Mouse (Mus musculus) limb, embryonic 14.5 days (tissue): Measurements from ENCODE around the gene Lrmda. TPM values are rescaled to one million over a fixed set of nuclear protein-coding genes. Genes with fewer than 3 reads are reported as not detected.

ENCODE experiments used
- ATAC-seq: fragments of 200-750 bp; cut with Nextera tagmentation; 2 replicates; pipeline ENCODE4 v1.8.0; 2017; ENCODE audit warnings: low read depth, moderate number of reproducible peaks, moderate TSS enrichment; ENCODE audit not compliant: low FRiP score
- DNase-seq: peaks from one replicate; pipeline ENCODE4 v3.0.0-alpha.2; 2015; ENCODE audit warnings: low spot score
- H3K27ac ChIP-seq: fragments of 300-500 bp; sonication (generic); replicated peaks from 2 replicates; pipeline ENCODE4 v1.5.1; 2014; ENCODE audit warnings: low read depth, mild to moderate bottlenecking, low read length, moderate library complexity, mixed read lengths
- H3K27me3 ChIP-seq: fragments of 300-500 bp; sonication (generic); 2 replicates; pipeline ENCODE4 v1.6.1; 2014; ENCODE audit warnings: low read length, mixed read lengths; ENCODE audit not compliant: control insufficient read depth, insufficient read depth
- H3K36me3 ChIP-seq: fragments of 300-500 bp; sonication (generic); 2 replicates; pipeline ENCODE4 v1.6.1; 2014; ENCODE audit warnings: mild to moderate bottlenecking, low read length, moderate library complexity, mixed read lengths; ENCODE audit not compliant: control insufficient read depth, insufficient read depth
- H3K4me1 ChIP-seq: fragments of 300-500 bp; sonication (generic); 2 replicates; pipeline ENCODE4 v1.6.1; 2014; ENCODE audit warnings: antibody characterized with exemption, low read length, mixed read lengths; ENCODE audit not compliant: control insufficient read depth, insufficient read depth
- H3K4me2 ChIP-seq: fragments of 300-500 bp; sonication (generic); replicated peaks from 2 replicates; pipeline ENCODE4 v1.6.1; 2014; ENCODE audit warnings: low read depth, mild to moderate bottlenecking, low read length, moderate library complexity; ENCODE audit not compliant: severe bottlenecking
- H3K4me3 ChIP-seq: fragments of 300-500 bp; sonication (generic); replicated peaks from 2 replicates; pipeline ENCODE4 v1.5.1; 2014; ENCODE audit warnings: low read length
- H3K9ac ChIP-seq: fragments of 300-500 bp; sonication (generic); 2 replicates; pipeline ENCODE4 v1.6.1; 2014; ENCODE audit warnings: mild to moderate bottlenecking, low read depth, low read length, moderate library complexity; ENCODE audit not compliant: severe bottlenecking
- H3K9me3 ChIP-seq: fragments of 300-500 bp; sonication (generic); 2 replicates; pipeline ENCODE4 v1.6.1; 2016; ENCODE audit warnings: low read length; ENCODE audit not compliant: control insufficient read depth
- POLR2A ChIP-seq: fragments of 200-500 bp; IDR thresholded peaks from 2 replicates; pipeline ENCODE4 v1.8.0; 2012; ENCODE audit warnings: inconsistent platforms, mild to moderate bottlenecking, moderate library complexity, borderline replicate concordance; ENCODE audit not compliant: insufficient read depth, insufficient read length; ENCODE audit errors: extremely low read depth
- WGBS: fragments of 180-500 bp; shearing (Covaris S2); extraction: QIAGEN DNeasy Blood & Tissue Kit; methylation state at CpG from one replicate; pipeline ENCODE4 v1.1.7; 2014; 5-methylcytosine and 5-hydroxymethylcytosine counted together
- polyA plus RNA-seq, 2 experiments: library from polyadenylated mRNA; depleted of rRNA in 1 of 2; stranded (reverse) in 1 of 2; unstranded in 1 of 2; fragments of >200 nt; fragmentation: Nextera tagmentation in 1 of 2; extraction: Ambion mirVana in 1 of 2; gene quantifications; 2 replicates each; pipeline versions ENCODE4 v1.2.1 to v1.2.3; 2012 to 2014

Gene Lrmda
- polyA plus RNA-seq, 2 experiments: 0.08 to 0.72 TPM

DNA sequence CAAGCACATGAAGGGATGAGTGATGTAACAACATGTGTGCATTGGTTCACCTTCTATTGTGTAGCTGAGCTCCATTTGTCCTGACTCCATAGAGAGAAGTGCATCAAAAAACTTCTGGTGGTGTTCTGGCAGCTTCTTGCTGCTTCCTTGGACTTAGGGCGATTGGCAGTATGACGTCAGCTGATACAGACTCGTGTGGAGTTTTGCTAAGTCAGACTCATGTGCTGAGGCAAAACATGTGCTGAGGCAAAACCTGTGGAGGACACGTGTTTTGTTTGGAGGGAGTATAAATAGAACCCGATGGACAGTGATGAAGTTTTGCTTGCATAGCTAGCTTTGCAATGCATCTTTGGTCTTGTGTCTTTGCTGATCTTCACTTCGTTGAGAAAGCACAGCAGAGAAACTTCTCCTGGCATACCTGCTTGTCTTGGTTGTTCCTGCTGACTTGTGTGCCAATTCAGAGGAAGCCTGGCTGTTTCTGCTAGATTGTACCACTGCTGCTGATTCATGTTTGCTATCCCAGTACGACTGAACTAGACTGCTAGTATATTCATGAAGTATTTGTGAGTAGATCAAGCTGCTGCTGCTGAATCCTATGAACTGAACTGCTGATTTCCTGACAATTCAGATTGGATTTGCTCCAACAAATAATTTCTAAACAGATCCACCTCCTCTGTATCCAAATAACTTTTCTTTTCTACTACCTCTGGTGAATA is 208.9 kb downstream of the Lrmda start:
- TF ChIP-seq POLR2A: no peak
- WGBS: 89% methylated on average over 7 of the region's 7 CpGs
- DNase-seq: no peak
- Histone ChIP-seq H3K9ac (no peak overlapping the region), H3K27ac (no peak overlapping the region), H3K4me3 (no peak overlapping the region), H3K9me3 (no peaks in the 10 kb centered on the region), H3K27me3 (no peaks in the 10 kb centered on the region), H3K36me3 (no peaks in the 10 kb centered on the region), H3K4me2 (no peak overlapping the region), H3K4me1 (no peaks in the 10 kb centered on the region)
- ATAC-seq: no peak

DNA sequence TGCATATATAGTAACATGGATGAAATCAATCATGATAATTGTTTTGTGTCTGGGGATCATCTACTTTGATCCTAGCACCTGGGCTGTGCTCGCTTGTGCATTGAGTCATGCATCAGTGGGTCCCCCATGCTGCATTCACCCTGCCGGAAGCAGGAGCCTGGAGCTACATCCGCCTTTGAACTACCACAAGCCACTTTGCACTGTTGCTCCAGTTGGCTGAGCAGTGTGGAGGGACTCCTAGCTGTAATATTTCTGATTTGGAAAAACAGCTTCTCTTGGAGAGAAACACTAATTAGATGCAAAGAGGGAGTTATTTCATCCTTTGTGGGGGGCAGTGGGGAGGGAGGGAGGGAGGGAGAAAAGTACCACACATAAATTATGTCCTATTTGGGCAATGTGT is 220.8 kb downstream of the Lrmda start:
- no peak for TF ChIP-seq POLR2A
- DNase-seq: no peak
- no peak for ATAC-seq
- Histone ChIP-seq H3K36me3 (no peaks in the 10 kb centered on the region), H3K4me3 (no peak overlapping the region), H3K27ac (no peak overlapping the region), H3K9me3 (no peaks in the 10 kb centered on the region), H3K9ac (no peak overlapping the region), H3K4me1 (no peaks in the 10 kb centered on the region), H3K27me3 (no peaks in the 10 kb centered on the region), H3K4me2 (no peak overlapping the region)
- 54% methylated on average over 3 of the region's 3 CpGs for WGBS

DNA sequence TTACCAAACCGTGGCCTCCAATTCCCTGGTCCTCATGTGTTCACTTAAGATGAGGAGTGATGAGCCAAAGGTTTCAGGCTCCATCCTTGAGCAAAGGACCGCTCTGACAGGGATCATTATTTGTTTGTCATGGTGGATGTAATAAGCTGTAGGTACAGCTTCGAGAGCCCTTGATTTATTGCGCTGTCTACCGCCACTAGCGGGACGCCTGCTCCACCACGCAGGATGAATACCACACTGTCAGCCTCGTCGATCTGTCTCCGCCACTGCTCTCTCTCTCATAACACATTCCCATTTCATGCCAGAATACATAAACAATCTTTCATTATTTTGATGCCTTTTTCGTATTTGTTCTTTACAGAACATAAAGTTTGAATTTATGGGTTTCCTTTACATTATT is 235.9 kb downstream of the Lrmda start:
- Histone ChIP-seq H3K27me3 (no peaks in the 10 kb centered on the region), H3K27ac (no peak overlapping the region), H3K4me3 (no peak overlapping the region), H3K36me3 (no peaks in the 10 kb centered on the region), H3K4me2 (no peak overlapping the region), H3K9ac (no peak overlapping the region), H3K4me1 (peaks cover 5% of the 10 kb centered on the region; the same call in 1 of the 2 replicates), H3K9me3 (no peaks in the 10 kb centered on the region)
- ATAC-seq (no peak), DNase-seq (no peak)
- 70% methylated on average over 12 of the region's 12 CpGs for WGBS
- TF ChIP-seq POLR2A: no peak

DNA sequence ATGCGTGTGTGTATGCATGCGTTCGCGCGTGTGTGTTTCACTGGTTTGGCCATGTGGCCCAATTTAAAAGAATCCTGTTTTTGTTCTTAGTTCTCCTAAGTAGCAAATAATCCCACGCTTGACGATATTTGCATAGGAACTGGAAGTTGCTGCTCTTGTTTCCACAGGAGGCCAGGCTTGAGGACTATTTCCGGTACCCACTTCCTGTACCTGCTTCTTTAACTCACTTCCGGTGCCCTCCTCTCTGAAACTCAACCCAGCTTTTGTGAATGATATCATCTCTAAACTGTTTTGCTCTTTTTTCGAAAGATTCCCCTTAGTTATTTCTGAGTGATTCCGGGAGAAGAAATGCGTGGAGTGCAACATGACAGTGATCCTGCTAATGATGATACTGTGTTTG is 236.8 kb downstream of the Lrmda start:
- Histone ChIP-seq H3K27ac (no peak overlapping the region), H3K4me3 (no peak overlapping the region), H3K27me3 (no peaks in the 10 kb centered on the region), H3K4me2 (no peak overlapping the region), H3K36me3 (no peaks in the 10 kb centered on the region), H3K9me3 (no peaks in the 10 kb centered on the region), H3K9ac (no peak overlapping the region), H3K4me1 (peaks cover 5% of the 10 kb centered on the region; the same call in 1 of the 2 replicates)
- no peak for TF ChIP-seq POLR2A
- DNase-seq (no peak), ATAC-seq (no peak)
- WGBS: 90% methylated on average over 12 of the region's 12 CpGs

DNA sequence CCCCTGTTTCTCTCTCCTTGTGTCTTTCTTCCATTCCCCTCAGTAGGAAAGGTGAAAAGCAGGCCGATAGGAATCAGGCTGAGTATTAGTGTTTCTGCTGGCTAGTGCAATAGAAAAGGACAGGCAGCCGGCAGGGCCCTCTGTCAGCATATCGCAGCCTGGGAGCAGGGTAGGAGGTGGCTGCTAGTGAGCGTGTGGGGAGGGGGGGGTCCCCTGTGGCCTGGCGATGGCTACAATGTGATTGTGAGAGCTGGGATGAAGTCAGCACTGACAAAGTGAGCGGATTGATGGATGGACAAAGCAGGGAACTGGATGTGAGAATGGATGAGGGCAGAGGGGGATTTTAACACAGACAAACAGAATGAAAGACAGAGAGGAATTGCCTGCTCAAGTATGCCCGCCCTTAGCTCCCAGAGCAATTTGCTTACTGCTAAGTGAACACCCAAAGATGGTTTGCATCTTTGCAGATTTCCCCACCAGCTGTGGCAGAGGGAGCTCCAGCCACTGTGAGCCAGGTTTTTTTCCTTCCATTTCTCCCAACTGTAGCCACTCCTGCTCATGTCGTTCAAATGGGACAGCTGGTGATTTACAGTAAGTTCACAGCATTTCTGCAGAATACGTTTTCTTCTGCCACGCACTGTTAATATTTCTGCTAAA is 240.0 kb downstream of the Lrmda start:
- no peak for TF ChIP-seq POLR2A
- Histone ChIP-seq H3K4me2 (no peak overlapping the region), H3K27me3 (no peaks in the 10 kb centered on the region), H3K36me3 (no peaks in the 10 kb centered on the region), H3K4me3 (no peak overlapping the region), H3K9me3 (no peaks in the 10 kb centered on the region), H3K9ac (no peak overlapping the region), H3K27ac (no peak overlapping the region), H3K4me1 (peaks cover 5% of the 10 kb centered on the region; the same call in 1 of the 2 replicates)
- DNase-seq (no peak), ATAC-seq (no peak)
- 31% methylated on average over 10 of the region's 10 CpGs for WGBS
